In the genomic region with DNA sequence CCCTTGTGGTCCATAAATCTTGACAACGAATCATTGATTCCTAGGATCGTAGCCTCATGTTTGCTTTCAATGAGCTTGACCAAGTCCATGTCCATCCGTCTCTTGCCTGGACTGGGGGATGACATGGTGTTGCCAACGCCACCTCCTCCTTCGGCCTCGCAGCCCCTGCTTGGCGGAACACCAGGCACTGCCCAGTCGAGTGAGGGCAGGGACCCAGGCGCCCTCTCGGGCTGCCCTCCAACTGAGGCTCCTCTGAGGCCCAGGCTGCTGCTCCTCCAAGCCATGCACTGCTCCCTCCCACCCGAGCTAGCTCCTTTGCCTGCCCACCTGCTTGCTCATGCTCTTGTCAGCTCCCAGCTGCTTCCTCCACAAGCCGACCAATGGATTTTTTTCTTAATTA, we compare ENCODE assay signal across 28 mouse cellular contexts. TPM values are rescaled to one million over a fixed set of nuclear protein-coding genes. Genes with fewer than 3 reads are reported as not detected.
DNase-seq lines count a peak whose midpoint lies in the region; ATAC-seq and TF ChIP-seq lines count a peak whose summit lies in the region.
"Had no signal": no experiment of that assay in that cellular context is flagged by ENCODE, and none has a peak within 500 bp of the region (broad histone marks: within the 10 kb centered on the region; RNA-seq: fewer than 3 reads in every experiment).

No protein-coding gene starts in this region.

- no peaks in the 10 kb centered on the region for H3K36me3 ChIP-seq in heart, embryonic 11.5 days (ENCODE audit: control insufficient read depth, insufficient read depth, low read length)
- H3K36me3 ChIP-seq in limb, embryonic 10.5 days, result no peaks in the 10 kb centered on the region
- H3K36me3 ChIP-seq: G1E had no signal

- H3K4me1 ChIP-seq in heart, embryonic 11.5 days (ENCODE audit: control insufficient read depth, insufficient read depth, low read length), result no peaks in the 10 kb centered on the region
- H3K4me1 ChIP-seq in limb, embryonic 10.5 days, result no peaks in the 10 kb centered on the region
- no peaks in the 10 kb centered on the region for H3K4me1 ChIP-seq in cerebellum, adult 2 months (ENCODE audit: control insufficient read depth, insufficient read depth, low read length)

- 81% methylated on average over 12 of the region's 12 CpGs for WGBS in heart, embryonic 11.5 days (ENCODE audit: insufficient replicate concordance)
- 92% methylated on average over 12 of the region's 12 CpGs for WGBS in limb, embryonic 10.5 days
- 72% methylated on average over 12 of the region's 12 CpGs for WGBS in cerebellum, adult 2 months

- TF ChIP-seq POLR2A in cerebellum, adult 2 months (IDR thresholded peaks at IDR 0.05; ENCODE audit: borderline replicate concordance, insufficient read depth, low read length), result no peak

- H3K4me2 ChIP-seq in heart, embryonic 11.5 days, result no peak overlapping the region

- no peaks in the 10 kb centered on the region for H3K9me3 ChIP-seq in heart, embryonic 11.5 days (replicated peaks; ENCODE audit: control insufficient read depth, low read length)
- H3K9me3 ChIP-seq in limb, embryonic 10.5 days (replicated peaks), result no peaks in the 10 kb centered on the region

- ATAC-seq in heart, embryonic 11.5 days (replicated peaks; ENCODE audit: insufficient number of reproducible peaks, low FRiP score, low TSS enrichment), result no peak
- ATAC-seq in erythroid progenitor cell, adult 5-6 weeks (replicated peaks; ENCODE audit: low FRiP score, poor library complexity, severe bottlenecking), result 0 out of 2 replicates have a peak, but pooled peaks have one; percentile 25
- ATAC-seq: activated CD4-positive, CD25-positive, alpha-beta regulatory T cell, adult 4 months; CD4-positive, CD25-positive, alpha-beta regulatory T cell, adult 4 months; Patski had no signal

- no peak overlapping the region for H3K27ac ChIP-seq in heart, embryonic 11.5 days (ENCODE audit: low read depth, low read length)
- H3K27ac ChIP-seq in limb, embryonic 10.5 days, result no peak overlapping the region
- no peak overlapping the region for H3K27ac ChIP-seq in cerebellum, adult 2 months (ENCODE audit: insufficient read depth, low read length)

- H3K4me3 ChIP-seq in heart, embryonic 11.5 days (ENCODE audit: low read depth, low read length), result no peak overlapping the region
- H3K4me3 ChIP-seq in limb, embryonic 10.5 days, result no peak overlapping the region
- no peak overlapping the region for H3K4me3 ChIP-seq in cerebellum, adult 2 months (replicated peaks; ENCODE audit: insufficient read depth, low read depth, low read length)

- H3K9ac ChIP-seq in heart, embryonic 11.5 days (ENCODE audit: low read depth, low read length), result no peak overlapping the region

- peak; percentile 79 for DNase-seq in heart, adult 11 months
- peak; percentile 1 for DNase-seq in 3134 (ENCODE audit: extremely low read depth, insufficient read length, low spot score)
- DNase-seq in limb, embryonic 10.5 days (ENCODE audit: low spot score), result peak; percentile 26
- no peak for DNase-seq in cerebellum, adult 2 months
- no peak for DNase-seq in urinary bladder, postnatal 4 days (ENCODE audit: low spot score in 2 of 2)
- DNase-seq in adrenal gland, postnatal 14 days, result no peak
- DNase-seq: adrenal gland, adult 2 months; adrenal gland, adult 8-10 months; adrenal gland, postnatal 10 days; adrenal gland, postnatal 25 days; adrenal gland, postnatal 36 days; B cell, adult 2 months; cerebellum, adult 11 months; cerebellum, adult 11-12 months; cerebellum, adult 18-20 months; cerebellum, adult 8-10 months had no signal

- no peak for TF ChIP-seq CTCF in cerebellum, adult 2 months (IDR thresholded peaks at IDR 0.05; ENCODE audit: borderline replicate concordance, insufficient read depth, low read depth, low read length)

- no peaks in the 10 kb centered on the region for H3K27me3 ChIP-seq in heart, embryonic 11.5 days (ENCODE audit: control insufficient read depth, insufficient read depth, low read length)
- H3K27me3 ChIP-seq in limb, embryonic 10.5 days (ENCODE audit: low read depth, poor library complexity, severe bottlenecking), result no peaks in the 10 kb centered on the region
- no peaks in the 10 kb centered on the region for H3K27me3 ChIP-seq in cerebellum, adult 2 months (ENCODE audit: control insufficient read depth, insufficient read depth, low read length)
- H3K27me3 ChIP-seq: Patski had no signal

RNA-seq across cellular contexts. Expression of gene Gm906, which starts 42.1 kb away (rescaled TPM):
- not detected in 2 replicates for polyA plus RNA-seq in heart, embryonic 11.5 days (2014; fragmentation: Nextera tagmentation; extraction: Ambion mirVana)
- not detected in 2 replicates for total RNA-seq in erythroid progenitor cell, adult 5-6 weeks (2015; ENCODE audit: low replicate concordance)
- total RNA-seq in erythroid progenitor cell, adult 5-6 weeks (2017; ENCODE audit: low replicate concordance), result not detected in 2 replicates
- not detected in 2 replicates for polyA plus RNA-seq in limb, embryonic 10.5 days (2016; fragmentation: Nextera tagmentation; extraction: Ambion mirVana)
- not detected in 2 replicates for polyA plus RNA-seq in cerebellum, adult 2 months (2012; rRNA removed)
- total RNA-seq in adrenal gland, postnatal 14 days (2021), result not detected in 2 replicates
- total RNA-seq: adrenal gland, adult 18-20 months; adrenal gland, adult 2 months; adrenal gland, adult 8-10 months; adrenal gland, postnatal 10 days; adrenal gland, postnatal 25 days; adrenal gland, postnatal 36 days; adrenal gland, postnatal 4 days; CH12.LX; G1E; MEL had no signal
- polyA plus RNA-seq: activated CD4-positive, CD25-positive, alpha-beta regulatory T cell, adult 4 months; adrenal gland, adult 2 months; brain, embryonic 14.5 days; C2C12; CD4-positive, CD25-positive, alpha-beta regulatory T cell, adult 4 months; G1E; Patski had no signal

Comparison
In these comparisons a context has a peak if more than half of its experiments do, and no peak if none do; other contexts are left out.
1. DNase-seq: peak in heart, adult 11 months (single experiment), 3134 (single experiment) and limb, embryonic 10.5 days (single experiment); none in cerebellum, adult 2 months (0 of 2), urinary bladder, postnatal 4 days (0 of 2) and adrenal gland, postnatal 14 days (single experiment).